Mouse (Mus musculus): ENCODE results near the gene Ralb. TPM values are rescaled to one million over a fixed set of nuclear protein-coding genes. Genes with fewer than 3 reads are reported as not detected.

Gene Ralb
- polyA plus RNA-seq, 1 experiment from 2014 or later, result 130 TPM

Other genes starting within 250 kb of the Ralb start
- gene Inhbb, start 82.5 kb downstream of the Ralb start, polyA plus RNA-seq (2015; fragmentation: Nextera tagmentation; extraction: Ambion mirVana), result 0.39 and 0.46 TPM in 2 replicates
- 24.7 and 25.8 TPM in 2 replicates for gene Tmem185b, start 21.4 kb upstream of the Ralb start, polyA plus RNA-seq (2015; fragmentation: Nextera tagmentation; extraction: Ambion mirVana)
- 12.7 and 12.8 TPM in 2 replicates for gene Epb41l5, start 144.2 kb upstream of the Ralb start, polyA plus RNA-seq (2015; fragmentation: Nextera tagmentation; extraction: Ambion mirVana)

Measured in heart, embryonic 16.5 days (tissue).